Mouse (Mus musculus): ENCODE measurements at regions not wholly inside any gene's neighbourhood (a gene's known extent, or its start where the extent isn't known, plus 50 kb on each side); places are given as distances from the start of the nearest gene placed in this dataset.

DNA sequence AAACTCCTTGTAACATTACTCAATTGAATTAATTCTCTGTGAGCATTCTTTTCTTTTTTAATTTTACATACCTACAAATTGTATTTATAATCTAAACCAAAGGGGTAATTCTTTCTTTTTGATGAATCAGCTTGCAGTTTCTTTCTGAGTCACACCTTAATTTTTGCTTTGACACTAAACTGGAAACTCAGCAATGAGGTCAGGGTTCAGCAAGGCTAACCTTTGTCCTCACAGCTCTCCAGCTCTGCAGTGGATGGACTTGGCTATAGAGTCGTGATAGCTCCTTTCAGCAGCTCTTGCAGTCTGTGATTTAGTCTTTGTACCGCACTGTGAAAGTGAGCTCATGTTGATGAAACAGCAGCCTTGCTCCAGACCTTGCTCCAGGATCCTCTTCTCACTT, 1093.0 kb upstream of the 2610301B20Rik start:
- no peaks in the 10 kb centered on the region for H3K9me3 ChIP-seq
- H3K27ac ChIP-seq: no peak overlapping the region
- no peaks in the 10 kb centered on the region for H3K4me1 ChIP-seq (replicated peaks)
- no peak for DNase-seq (ENCODE audit: low spot score)
- H3K27me3 ChIP-seq (ENCODE audit: insufficient read depth, poor library complexity, severe bottlenecking): no peaks in the 10 kb centered on the region
- WGBS: 58% methylated on average over 2 of the region's 2 CpGs
- H3K4me3 ChIP-seq: no peak overlapping the region
- no peaks in the 10 kb centered on the region for H3K36me3 ChIP-seq

DNA sequence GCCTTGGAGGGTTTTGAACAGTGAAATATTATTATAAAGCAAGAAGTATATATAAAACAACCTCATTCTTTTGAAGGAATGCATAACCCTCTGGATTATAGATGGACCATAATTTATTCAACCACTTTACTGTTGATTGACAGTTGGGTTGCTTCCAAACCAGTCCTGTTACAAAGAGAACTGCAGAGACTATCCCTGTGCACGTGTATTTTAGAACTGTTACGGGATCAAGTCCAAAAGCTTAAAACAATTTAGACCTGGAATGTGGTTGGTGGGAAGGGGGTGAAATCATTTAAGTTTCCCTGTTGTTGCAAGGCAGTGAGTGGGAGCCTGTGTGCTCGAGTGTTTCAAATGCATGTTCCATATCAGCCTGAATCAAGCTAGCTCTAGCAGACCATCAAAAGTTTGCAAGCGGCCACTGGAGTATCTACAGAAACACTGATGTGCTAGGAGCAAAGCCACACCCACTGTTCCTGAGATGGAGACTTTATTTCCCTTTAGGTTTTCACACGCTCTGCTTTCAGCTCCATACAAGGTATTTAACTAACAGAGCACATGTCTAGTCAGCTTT, 1086.4 kb upstream of the 2610301B20Rik start:
- DNase-seq (ENCODE audit: low spot score): no peak
- no peaks in the 10 kb centered on the region for H3K36me3 ChIP-seq
- H3K4me3 ChIP-seq: no peak overlapping the region
- WGBS: 84% methylated on average over 5 of the region's 5 CpGs
- H3K4me1 ChIP-seq (replicated peaks): no peaks in the 10 kb centered on the region
- no peaks in the 10 kb centered on the region for H3K27me3 ChIP-seq (ENCODE audit: insufficient read depth, poor library complexity, severe bottlenecking)
- no peaks in the 10 kb centered on the region for H3K9me3 ChIP-seq
- H3K27ac ChIP-seq: no peak overlapping the region

DNA sequence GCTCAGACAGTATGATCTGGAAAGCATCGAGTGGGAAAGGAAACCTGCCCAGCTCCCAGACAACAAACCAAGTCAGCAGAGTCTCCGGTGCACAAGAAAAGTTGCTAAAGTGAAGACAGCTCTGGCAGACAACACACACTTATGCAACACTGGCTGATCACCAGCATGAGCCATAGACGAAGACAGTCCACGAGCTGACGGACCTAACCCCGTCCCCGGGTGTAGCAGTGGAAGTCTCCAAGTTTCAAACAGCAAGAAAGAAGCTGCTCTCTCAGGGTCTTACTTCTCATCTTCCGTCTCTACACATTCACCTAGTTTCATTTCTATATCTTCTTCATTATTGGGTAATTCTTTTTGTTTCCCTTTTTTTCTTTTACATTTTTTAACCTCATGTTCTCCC, 1083.8 kb upstream of the 2610301B20Rik start:
- H3K4me3 ChIP-seq: no peak overlapping the region
- 94% methylated on average over 8 of the region's 8 CpGs for WGBS
- no peaks in the 10 kb centered on the region for H3K9me3 ChIP-seq
- H3K36me3 ChIP-seq: no peaks in the 10 kb centered on the region
- H3K4me1 ChIP-seq (replicated peaks): no peaks in the 10 kb centered on the region
- no peaks in the 10 kb centered on the region for H3K27me3 ChIP-seq (ENCODE audit: insufficient read depth, poor library complexity, severe bottlenecking)
- no peak overlapping the region for H3K27ac ChIP-seq
- DNase-seq (ENCODE audit: low spot score): no peak

Data from hindbrain, embryonic 10.5 days (tissue).